In genomic region chr19:6595801-6596200, GRCm38 (mm10) we compare ENCODE assay signal across 31 mouse cellular contexts. TPM values are rescaled to one million over a fixed set of nuclear protein-coding genes. Genes with fewer than 3 reads are reported as not detected.
"Had no signal": no experiment of that assay in that cellular context is flagged by ENCODE, and none has a peak within 500 bp of the region (broad histone marks: within the 10 kb centered on the region; RNA-seq: fewer than 3 reads in every experiment).

No protein-coding gene starts in this region.

- H3K4me2 ChIP-seq: forebrain, embryonic 15.5 days; heart, embryonic 11.5 days; heart, embryonic 13.5 days; heart, embryonic 15.5 days; hindbrain, embryonic 12.5 days; hindbrain, embryonic 14.5 days; limb, embryonic 13.5 days; limb, embryonic 15.5 days; liver, embryonic 12.5 days had no signal

- ATAC-seq: forebrain, embryonic 15.5 days; forebrain, postnatal 0 days; hindbrain, embryonic 16.5 days; intestine, embryonic 16.5 days; liver, embryonic 12.5 days had no signal

- H3K27ac ChIP-seq: forebrain, embryonic 15.5 days; heart, adult 2 months; heart, embryonic 13.5 days; heart, embryonic 15.5 days; hindbrain, embryonic 12.5 days; hindbrain, embryonic 14.5 days; limb, embryonic 13.5 days; limb, embryonic 15.5 days; liver, embryonic 12.5 days; liver, embryonic 14.5 days had no signal

- H3K4me1 ChIP-seq: forebrain, embryonic 15.5 days; heart, embryonic 13.5 days; heart, embryonic 15.5 days; hindbrain, embryonic 12.5 days; limb, embryonic 13.5 days; limb, embryonic 15.5 days had no signal

- H3K4me3 ChIP-seq: forebrain, embryonic 15.5 days; heart, adult 2 months; heart, embryonic 13.5 days; heart, embryonic 15.5 days; hindbrain, embryonic 12.5 days; limb, embryonic 13.5 days; limb, embryonic 15.5 days; liver, embryonic 12.5 days had no signal

- H3K9ac ChIP-seq: forebrain, embryonic 15.5 days; forebrain, postnatal 0 days; heart, embryonic 13.5 days; heart, embryonic 15.5 days; hindbrain, embryonic 12.5 days; hindbrain, embryonic 14.5 days; limb, embryonic 13.5 days; limb, embryonic 15.5 days; liver, embryonic 12.5 days; liver, embryonic 14.5 days had no signal

- DNase-seq: forebrain, postnatal 0 days; gastrocnemius, postnatal 14 days; gastrocnemius, postnatal 36 days; heart, adult 2 months; heart, postnatal 14 days; heart, postnatal 36 days; kidney, adult 2 months; kidney, postnatal 10 days; kidney, postnatal 36 days; layer of hippocampus, adult 9-11 months; layer of hippocampus, postnatal 36 days; left cerebral cortex, postnatal 4 days had no signal

- H3K27me3 ChIP-seq: forebrain, embryonic 15.5 days; heart, embryonic 15.5 days; hindbrain, embryonic 12.5 days had no signal

- H3K9me3 ChIP-seq: forebrain, embryonic 15.5 days; heart, embryonic 13.5 days; heart, embryonic 15.5 days; hindbrain, embryonic 12.5 days; limb, embryonic 13.5 days; limb, embryonic 15.5 days; liver, embryonic 12.5 days had no signal

- H3K36me3 ChIP-seq: forebrain, embryonic 15.5 days; heart, embryonic 13.5 days; heart, embryonic 15.5 days; hindbrain, embryonic 12.5 days; limb, embryonic 13.5 days; limb, embryonic 15.5 days; liver, embryonic 12.5 days had no signal

RNA-seq across cellular contexts. Expression of gene Slc22a12, which starts 53.0 kb away (rescaled TPM):
- total RNA-seq: forebrain, postnatal 0 days; gastrocnemius, adult 8-10 months; gastrocnemius, postnatal 14 days; gastrocnemius, postnatal 36 days; heart, adult 2 months; heart, postnatal 14 days; heart, postnatal 36 days; hematopoietic stem cell, adult 5-6 weeks; left cerebral cortex, adult 18-20 months; liver, adult 2 months had no signal
- polyA plus RNA-seq: forebrain, embryonic 15.5 days; heart, adult 2 months; heart, embryonic 11.5 days; heart, embryonic 13.5 days; heart, embryonic 15.5 days; heart, postnatal 0 days; hindbrain, embryonic 12.5 days; hindbrain, embryonic 14.5 days; hindbrain, embryonic 16.5 days; intestine, embryonic 14.5 days; intestine, embryonic 16.5 days; limb, embryonic 11.5 days; limb, embryonic 13.5 days; limb, embryonic 15.5 days; liver, adult 2 months; liver, embryonic 12.5 days; liver, embryonic 14.5 days had no signal
